Mouse (Mus musculus): Measurements from ENCODE around the gene Neu1.
"Not testable (repeated sequence)": the region's sequence is repeated elsewhere in the genome, so short reads cannot be mapped to it uniquely, and the experiment has no call there.

The Neu1 gene

DNA sequence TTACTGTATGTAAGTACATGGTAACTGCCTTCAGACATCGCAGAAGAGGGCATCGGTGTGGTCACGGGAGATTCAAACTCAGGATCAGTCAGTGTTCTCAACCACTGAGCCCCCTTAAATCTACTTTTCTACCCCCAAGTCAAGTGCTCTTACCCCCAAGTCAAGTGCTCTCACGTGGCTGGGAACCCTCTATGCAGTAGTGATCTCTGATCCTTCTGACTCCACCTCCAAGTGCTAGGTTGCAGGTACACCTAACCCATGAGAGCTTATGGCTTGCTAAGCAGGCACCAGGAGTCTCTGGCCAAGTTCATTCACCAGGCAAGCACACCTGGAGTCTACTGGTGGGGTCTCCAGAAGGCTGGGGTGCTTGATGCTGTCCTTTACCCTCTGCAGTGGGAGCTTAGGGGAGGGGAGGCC, 18.5 kb downstream of the Neu1 start:
- DNase-seq, result no peak

DNA sequence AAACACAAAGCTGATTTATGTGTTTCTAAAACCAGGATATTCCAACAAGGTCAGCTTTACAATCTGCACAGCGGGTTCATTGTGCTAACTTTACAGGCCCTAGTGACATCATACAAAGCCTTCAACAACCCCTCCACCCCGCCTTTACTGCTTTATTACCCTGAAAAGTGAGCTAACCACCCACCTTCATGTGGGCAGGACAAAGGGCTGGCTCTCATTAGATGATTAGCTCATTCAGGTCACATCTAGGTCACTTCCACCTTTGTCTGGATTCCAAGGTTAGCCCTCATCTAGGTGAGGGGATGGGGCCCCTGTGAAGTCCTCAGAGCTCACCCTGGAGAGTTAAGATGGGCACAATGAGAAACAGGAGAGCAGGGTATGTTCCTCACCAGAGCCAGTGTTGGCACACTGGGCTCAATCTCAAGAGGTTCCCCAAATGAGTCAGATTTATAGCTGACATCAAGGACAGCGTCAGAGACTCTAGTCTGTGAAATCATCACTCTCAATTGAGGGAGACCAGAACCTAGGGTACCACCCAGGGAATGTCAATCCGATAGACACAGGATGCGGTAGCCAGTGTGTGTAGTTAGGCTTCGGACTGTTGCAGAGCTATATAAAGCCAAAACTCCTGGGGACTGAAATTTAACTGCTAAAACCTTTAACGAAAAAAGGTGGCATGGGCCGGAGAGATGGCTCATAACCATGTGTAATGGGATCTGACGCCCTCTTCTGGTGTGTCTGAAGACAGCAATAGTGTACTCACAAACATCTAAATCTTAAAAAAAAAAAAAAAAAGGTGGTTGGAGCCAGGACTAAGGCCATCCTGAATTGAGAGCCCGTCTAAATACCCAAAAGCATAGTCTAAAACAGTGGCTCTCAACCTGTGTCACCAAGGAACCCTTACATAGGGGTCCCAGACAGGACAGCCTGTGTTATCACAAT, 19.7 kb downstream of the Neu1 start:
- DNase-seq, result no peak

DNA sequence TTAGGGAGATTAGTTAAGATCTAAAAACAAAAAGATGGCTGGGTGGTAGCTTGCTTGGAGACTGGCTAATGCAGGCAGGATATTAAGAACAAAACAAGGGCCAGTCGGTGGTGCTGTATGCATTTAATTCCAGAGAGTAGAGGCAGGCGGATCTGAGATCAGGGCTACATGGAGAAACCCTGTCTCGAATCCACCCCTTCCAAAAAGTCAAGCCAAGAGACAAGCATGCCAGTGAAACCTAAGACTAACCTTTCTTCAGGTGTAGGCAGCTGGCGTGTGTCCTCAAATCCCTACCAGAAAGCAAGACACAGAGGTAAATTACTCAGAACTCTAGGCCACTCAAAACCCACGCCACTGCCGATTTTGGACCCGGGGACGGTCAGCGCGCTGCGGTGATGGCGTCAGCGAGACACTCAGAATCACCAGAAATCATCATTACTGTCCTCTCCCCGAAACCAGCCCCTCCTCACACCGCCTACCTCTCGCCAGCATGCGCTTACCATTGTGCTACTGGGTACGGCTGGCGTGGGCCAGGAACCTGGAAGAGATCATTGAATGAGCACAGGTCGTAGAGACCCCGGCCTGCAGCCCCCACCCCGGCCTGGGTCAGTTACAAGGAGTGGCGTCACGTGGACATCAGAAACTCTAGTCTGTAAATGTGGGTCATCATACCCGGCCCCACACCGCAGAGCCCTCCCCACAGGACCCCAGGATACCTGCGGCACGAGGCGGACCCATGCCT, 20.8 kb downstream of the Neu1 start:
- no peak for DNase-seq

DNA sequence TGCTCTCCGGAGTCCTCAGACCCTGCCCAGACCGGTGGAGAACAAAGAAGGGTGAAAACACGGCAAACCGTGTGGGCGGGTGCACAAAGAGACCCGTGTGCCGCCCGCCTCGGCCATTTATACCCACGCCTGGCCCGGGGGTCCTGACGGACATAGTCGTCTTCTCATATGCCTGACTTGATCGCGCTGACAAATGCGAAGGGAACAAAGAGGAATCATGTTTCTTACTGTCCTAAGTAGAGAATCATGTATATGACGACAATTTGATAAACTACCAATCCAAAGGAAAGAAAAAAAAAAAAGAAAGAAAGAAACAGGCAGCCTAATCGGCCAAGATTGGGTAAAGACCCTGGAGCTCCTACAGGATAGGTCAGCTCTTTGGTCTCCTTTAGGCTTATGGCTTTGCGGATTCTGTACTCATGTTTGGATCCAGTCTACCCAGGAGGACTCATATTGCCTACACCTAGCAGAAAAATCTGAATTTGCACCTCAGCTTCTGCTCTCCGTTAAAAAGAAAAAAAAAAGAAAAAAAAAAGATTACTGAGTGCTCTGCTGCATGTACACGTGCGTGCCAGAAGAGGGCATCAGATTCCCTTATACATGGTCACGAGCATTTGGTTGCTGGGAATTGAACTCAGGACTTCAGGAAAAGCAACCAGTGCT, 21.5 kb downstream of the Neu1 start:
- DNase-seq, result peak; percentile 81 to 88

DNA sequence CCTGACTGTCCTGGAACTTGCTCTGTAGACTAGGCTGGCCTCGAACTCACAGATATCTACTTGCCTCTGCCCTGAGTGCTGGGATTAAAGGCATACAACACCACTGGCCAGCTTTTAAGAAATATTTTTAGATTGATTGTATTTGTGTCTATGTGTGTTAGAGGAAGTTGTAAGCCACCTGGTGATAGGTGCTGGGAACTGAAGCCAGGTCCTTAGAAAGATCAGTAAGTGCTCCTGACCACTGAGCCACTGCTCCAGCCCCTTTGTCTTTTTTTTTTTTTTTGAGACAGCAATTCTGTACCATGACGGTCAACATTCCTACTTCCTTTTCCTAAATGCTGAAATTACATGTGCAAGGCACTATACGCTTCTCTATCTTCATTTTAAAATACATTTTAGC, 22.2 kb downstream of the Neu1 start:
- no peak for DNase-seq

DNA sequence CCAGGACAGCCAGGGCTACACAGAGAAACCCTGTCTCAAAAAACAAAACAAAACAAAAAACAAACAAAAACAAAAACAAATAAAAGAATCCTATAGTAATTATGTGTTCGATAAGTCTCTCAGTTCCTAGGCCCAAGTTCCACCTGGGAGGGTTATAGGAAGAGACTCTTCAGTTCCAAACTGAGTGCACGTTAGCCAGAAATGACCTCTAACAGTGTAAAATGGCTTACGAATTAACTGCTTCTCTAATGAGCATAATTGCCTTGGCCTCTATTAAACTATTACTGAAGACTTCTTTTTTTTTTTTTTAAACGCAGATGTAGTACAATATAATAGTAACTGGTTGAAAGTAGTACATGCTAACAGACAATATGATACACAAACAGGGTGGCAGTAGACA, 22.9 kb downstream of the Neu1 start:
- DNase-seq, result no peak

DNA sequence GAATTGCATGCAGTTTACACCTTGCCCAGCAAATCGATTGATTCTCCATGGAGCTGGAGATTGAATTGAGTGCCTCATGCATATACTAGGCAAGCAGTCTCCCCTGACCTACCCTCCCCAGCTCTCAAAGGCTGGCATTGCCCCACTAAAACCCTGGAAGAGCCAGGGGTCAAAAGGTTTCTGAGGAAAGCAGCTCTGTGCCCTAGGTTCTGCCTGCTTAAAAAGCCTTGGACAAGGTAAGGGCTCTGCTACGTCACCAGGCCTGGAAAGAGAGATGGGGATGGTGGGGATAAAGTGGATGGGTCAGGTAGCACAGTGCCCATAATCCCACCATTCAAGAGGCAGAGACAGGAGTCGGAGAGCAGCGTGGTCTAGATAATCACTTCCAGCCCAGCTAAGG, 23.8 kb downstream of the Neu1 start:
- DNase-seq, result no peak

DNA sequence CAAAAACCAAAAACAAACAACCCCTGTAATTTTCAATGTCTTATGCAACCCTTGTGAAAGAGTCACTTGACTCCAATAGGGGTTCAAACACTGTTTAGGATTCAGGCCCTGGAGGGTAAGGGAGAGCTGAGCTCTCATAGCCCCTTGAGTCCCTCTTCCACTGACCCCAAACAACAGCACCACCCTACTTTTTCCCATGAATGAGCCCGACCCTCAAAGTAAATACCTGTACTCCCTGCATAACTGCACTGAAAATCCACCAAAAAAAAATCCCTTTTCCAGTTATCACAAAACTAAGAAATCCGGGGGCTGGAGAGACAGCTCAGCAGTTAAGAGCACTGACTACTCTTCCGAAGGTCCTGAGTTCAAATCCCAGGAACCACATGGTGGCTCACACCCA, 24.8 kb downstream of the Neu1 start:
- no peak for DNase-seq

DNA sequence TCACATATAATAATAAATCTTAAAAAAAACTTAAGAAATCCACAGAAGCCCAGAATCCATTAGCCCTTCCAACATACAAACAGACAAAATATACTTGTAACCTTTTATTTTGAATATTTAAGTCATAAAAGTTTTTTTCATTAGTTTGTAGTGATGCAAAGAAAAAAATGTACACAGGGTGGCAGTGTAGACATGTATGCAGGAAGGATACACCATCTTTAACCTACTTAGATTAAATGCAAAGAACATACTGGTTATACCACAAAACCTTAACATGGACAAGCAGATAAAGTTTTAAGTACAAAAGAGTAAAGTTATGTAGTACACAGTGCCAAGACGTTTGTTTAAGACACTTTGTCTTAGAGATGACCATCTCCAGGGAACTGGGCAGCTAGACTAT, 25.3 kb downstream of the Neu1 start:
- no peak for DNase-seq

DNA sequence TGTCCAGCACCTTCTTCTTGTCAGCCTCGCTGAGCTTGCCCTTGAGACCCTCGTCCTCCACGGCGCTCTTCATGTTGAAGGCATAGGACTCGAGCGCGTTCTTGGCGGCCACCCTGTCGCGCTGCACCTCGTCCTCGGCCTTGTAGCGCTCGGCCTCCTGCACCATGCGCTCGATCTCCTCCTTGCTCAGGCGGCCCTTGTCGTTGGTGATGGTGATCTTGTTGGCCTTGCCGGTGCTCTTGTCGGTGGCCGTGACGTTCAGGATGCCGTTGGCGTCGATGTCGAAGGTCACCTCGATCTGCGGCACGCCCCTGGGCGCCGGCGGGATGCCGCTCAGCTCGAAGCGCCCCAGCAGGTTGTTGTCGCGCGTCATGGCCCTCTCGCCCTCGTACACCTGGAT, 26.2 kb downstream of the Neu1 start:
- DNase-seq, result not testable (repeated sequence)

DNA sequence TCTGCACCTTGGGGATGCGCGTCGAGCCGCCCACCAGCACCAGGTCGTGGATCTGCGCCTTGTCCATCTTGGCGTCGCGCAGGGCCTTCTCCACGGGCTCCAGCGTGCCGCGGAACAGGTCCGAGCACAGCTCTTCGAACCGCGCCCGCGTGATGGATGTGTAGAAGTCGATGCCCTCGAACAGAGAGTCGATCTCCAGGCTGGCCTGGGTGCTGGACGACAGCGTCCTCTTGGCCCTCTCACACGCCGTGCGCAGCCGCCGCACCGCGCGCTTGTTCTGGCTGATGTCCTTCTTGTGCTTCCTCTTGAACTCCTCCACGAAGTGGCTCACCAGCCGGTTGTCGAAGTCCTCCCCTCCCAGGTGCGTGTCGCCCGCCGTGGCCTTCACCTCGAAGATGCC, 26.9 kb downstream of the Neu1 start:
- not testable (repeated sequence) for DNase-seq

DNA sequence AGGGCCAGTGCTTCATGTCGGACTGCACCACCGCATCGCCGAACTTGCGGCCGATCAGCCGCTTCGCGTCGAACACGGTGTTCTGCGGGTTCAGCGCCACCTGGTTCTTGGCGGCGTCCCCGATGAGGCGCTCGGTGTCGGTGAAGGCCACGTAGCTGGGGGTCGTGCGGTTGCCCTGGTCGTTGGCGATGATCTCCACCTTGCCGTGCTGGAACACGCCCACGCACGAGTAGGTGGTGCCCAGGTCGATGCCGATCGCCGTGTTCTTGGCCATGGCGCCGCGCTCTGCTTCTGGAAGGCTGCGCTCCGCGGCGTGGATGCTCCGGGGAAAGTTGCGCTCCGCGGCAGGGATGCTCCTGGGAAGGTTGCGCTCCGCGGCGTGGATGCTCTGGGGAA, 27.7 kb downstream of the Neu1 start:
- not testable (repeated sequence) for DNase-seq

DNA sequence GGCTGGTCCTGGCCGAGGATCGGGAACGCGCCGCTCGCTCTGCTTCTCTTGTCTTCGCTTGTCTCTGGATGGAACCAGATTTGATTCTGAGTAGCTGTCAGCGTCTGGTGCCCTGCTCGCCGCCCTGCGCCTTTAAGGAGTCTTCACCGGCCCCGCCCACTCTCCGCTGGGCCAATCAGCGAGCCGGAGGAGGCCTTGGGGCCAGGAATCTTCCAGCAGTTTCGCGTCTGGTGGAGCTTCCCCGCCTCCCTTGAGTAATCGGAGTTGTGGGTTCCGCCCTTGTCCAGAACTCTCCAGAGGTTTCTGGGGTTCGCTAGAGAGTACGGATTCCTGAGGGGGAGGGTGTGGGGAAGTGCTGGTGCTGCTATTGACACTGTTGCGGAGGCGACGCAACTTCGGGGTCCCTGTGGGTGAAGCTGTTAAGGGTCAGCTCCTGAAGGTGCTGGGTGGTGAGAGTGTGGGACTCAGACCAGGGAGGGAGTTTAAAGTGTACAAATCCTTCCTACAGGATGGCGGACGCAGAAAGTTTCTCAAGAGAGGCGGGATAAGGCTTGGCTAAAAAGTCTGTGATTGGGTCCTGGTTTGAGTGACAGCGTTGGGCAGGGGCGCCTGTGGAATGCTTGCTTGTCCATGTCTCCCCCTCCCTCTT, 28.2 kb downstream of the Neu1 start, which contains the start of gene Hspa1b:
Gene Hspa1b (minus strand): TSS at position 109 of the 649 bp plus-strand sequence.
- peak; percentile 89 to 92 for DNase-seq

DNA sequence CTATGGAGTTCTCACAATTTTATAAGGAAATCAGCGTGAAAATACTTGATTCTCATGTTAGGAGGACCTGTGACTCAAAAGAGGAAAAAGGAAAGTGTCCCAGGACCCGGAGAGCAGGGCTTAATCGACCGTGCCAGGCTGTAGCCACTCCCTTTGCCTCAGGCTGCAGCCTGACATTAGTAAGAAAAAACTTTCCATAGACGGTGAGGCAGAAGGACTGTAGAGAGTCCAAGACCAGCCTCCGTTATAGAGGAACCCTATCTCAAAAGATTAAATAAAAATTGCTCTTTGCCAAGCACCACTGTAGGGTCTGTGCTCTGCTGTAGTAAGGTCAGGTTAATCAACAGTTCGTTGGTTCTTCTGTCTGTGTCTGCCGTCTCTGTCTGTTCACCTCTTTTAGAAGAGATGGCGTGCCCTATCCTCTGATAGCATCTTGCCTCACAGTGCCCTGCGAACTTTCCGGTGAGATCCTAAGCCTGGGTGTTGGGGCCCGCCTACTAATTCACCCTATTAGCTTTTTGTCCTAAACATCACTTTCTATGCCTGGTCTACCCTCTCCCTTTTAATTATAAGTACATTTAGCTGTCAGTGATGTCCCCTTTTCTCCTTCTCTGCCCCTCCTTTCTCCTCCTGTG, 28.9 kb downstream of the Neu1 start:
- no peak for DNase-seq

DNA sequence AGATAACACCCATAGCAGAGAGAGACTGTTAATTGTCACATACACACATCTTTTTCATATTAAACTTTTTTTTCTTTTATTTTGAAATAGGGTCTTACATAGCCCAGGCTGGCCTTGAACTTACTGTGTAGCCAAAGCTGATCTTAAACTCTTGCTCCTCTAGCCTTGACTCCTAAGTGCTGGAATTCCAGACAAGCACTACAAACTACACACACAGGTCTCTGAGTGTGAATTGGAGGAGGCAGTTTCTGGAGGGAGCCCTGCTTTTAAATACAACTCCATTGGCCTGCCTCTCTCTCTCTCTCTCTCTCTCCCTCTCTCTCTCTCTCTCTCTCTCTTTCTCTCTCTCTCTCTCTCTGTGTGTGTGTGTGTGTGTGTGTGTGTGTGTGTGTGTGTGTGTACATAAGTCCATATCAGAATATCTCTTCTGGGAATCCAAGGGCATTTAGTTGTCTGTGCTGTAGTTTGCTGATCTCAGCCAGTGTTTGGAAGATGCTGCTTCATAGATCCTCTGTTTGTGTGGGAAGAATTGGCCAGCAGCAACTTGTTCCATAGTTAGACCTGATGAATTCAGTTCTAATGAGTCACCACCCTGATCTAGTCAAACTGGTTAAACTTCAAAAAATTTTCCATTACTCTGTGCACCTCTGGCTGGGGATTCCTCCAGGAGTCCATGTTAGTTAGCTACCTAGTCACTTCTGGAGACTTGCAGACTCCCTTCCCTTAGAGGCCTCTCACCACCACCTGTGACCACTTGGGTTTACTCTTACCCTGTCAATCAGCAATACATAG, 29.8 kb downstream of the Neu1 start:
- DNase-seq, result no peak

DNA sequence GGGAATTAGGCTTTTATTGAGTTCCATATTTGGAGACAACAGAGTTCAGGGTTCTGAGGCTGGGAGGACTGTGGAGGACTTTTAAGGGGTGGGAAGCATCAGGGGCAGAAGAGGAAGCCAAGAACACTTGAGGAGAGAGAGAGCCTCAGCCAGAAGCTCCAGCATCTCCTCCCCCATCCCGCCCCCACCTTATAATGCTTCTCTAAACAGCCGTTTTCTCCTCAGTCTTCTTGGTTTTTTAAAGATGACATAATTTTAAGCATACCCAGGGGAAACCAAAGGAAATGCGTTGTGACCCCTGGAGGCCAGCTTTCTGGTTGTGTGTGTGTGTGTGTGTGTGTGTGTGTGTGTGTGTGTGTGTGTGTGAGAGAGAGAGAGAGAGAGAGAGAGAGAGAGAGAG, 31.1 kb downstream of the Neu1 start:
- no peak for DNase-seq

DNA sequence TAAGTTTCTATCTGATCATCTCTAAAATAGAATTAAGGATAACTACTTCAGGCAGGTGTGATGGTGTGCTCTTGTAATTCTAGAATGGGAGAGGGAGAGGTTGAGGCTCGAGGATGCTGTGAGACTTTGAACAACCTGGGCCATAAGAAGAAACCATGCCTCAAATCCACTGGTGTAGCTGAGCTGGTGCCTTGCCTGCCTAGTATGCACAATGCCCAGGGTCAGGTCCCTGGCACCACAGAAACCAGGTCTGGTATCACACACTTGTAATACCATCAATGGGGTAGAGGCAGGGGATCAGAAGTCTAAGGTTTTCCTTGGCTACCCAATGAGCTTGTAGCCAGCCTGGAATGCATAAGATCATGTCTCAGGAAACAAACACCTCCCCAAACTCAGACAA, 31.8 kb downstream of the Neu1 start:
- DNase-seq, result no peak

DNA sequence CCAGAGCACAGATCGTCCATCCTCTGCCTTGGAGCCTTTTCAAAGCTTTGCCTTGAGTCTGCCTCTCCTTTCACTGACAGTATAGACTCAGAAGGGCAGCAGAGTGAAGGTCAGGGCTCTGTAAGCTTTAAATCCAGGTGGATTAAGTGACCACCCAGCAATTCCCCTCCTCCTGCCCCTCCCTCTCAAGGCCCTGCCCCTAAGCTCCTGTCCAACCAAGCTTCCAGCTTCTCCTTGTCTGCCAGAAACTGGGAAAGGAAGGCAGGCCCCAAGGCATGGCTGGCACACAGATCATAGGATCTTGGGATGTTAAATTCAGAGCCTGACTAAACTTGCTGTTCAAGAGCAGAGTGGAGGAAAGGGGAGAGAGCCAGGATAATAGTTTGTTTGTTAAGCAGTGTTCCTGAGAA, 33.6 kb downstream of the Neu1 start:
- no peak for DNase-seq

DNA sequence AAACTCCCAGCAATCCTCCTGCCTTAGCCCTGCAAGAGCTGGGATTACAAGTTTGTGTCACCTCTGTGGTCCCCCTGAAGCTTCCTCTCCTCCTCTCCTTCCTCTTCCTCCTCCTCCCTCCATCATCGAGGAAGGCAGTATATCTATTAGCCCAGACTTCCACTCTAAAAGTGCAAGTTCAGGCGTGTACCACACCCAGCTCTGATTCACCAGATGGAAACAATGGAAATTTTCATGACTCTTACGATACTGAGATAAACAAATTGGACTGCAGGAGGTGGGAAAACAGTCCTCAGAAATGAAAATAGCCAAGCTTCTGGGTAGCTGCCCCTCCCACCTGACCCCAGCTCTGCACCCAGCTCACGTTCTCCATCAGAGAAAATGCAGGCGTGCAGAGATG, 34.6 kb downstream of the Neu1 start:
- no peak for DNase-seq

DNA sequence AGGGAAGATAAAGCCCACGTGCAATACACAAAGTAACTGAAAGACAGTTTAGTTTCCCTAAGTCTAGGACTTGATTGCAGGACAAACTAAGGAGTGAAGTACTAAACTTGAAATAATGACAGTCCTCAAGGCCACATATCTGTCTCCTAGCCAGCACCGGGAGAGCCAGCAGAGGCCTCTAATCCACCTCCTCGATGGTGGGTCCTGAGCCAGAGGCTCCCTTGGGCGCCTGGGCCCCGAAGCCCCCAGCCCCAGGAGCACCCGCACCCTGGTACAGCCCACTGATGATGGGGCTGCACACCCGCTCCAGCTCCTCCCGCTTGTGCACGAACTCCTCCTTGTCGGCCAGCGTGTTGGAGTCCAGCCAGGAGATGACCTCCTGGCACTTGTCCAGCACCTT, 38.8 kb downstream of the Neu1 start, which contains the start of gene Gm20481:
Gene Gm20481 (plus strand): TSS at position 91 of the 400 bp plus-strand sequence.
- DNase-seq, result not testable (repeated sequence)

DNA sequence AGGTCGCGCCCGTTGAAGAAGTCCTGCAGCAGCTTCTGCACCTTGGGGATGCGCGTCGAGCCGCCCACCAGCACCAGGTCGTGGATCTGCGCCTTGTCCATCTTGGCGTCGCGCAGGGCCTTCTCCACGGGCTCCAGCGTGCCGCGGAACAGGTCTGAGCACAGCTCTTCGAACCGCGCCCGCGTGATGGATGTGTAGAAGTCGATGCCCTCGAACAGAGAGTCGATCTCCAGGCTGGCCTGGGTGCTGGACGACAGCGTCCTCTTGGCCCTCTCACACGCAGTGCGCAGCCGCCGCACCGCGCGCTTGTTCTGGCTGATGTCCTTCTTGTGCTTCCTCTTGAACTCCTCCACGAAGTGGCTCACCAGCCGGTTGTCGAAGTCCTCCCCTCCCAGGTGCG, 39.8 kb downstream of the Neu1 start:
- DNase-seq, result not testable (repeated sequence)

DNA sequence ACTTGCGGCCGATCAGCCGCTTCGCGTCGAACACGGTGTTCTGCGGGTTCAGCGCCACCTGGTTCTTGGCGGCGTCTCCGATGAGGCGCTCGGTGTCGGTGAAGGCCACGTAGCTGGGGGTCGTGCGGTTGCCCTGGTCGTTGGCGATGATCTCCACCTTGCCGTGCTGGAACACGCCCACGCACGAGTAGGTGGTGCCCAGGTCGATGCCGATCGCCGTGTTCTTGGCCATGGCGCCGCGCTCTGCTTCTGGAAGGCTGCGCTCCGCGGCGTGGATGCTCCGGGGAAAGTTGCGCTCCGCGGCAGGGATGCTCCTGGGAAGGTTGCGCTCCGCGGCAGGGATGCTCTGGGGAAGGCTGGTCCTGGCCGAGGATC, 40.6 kb downstream of the Neu1 start:
- DNase-seq, result not testable (repeated sequence)
